Mouse (Mus musculus): ENCODE measurements around the gene Gbp9. TPM values are rescaled to one million over a fixed set of nuclear protein-coding genes. Genes with fewer than 3 reads are reported as not detected.
A peak's percentile ranks its signal among the peaks of the same experiment; 100 is the strongest.
"Not testable (repeated sequence)": the region's sequence is repeated elsewhere in the genome, so short reads cannot be mapped to it uniquely, and the experiment has no call there.

Gene Gbp9
- polyA plus RNA-seq, 1 experiment: 10.8 TPM

DNA sequence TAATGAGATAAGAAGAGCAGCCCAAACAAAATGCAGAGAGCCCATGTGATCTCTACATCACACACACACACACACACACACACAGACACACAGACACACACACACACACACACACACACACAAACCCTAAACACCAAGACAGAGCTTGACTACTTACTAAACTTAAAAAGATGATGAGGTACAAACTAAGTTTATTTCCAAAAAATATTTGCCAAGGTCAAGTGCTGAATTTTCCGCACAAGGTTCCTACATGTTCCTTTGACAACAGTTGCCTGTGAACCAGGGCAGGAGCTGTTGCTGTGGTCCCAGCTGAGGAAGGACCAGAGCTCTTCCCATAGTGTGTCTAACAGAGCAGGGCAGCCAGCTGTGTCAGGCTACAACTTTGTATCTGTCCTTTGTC, 433 bp downstream of the Gbp9 start:
- WGBS: 73% methylated on average over 1 of the region's 1 CpGs
- H3K4me1 ChIP-seq (ENCODE audit: control insufficient read depth, insufficient read depth, insufficient read length): peaks cover 7% of the 10 kb centered on the region; the same call in 1 of the 2 replicates
- peak overlapping the region; percentile 83 for H3K27ac ChIP-seq (ENCODE audit: insufficient read depth, low read length)
- H3K27me3 ChIP-seq (ENCODE audit: control insufficient read depth, insufficient read depth, low read length): no peaks in the 10 kb centered on the region
- H3K36me3 ChIP-seq (ENCODE audit: control insufficient read depth, insufficient read depth, low read length): peaks cover 6% of the 10 kb centered on the region; the same call in 1 of the 2 replicates
- DNase-seq (ENCODE audit: low read depth in 1 of 2, low spot score in 2 of 2): no peak
- TF ChIP-seq POLR2A (IDR thresholded peaks at IDR 0.05; ENCODE audit: low read depth, low read length) (no peak), CTCF (IDR thresholded peaks at IDR 0.05; ENCODE audit: extremely low read depth, insufficient read depth, insufficient read length, insufficient replicate concordance) (no peak)
- H3K4me3 ChIP-seq (ENCODE audit: extremely low read depth, insufficient read depth, insufficient read length): peak overlapping the region; percentile 68

DNA sequence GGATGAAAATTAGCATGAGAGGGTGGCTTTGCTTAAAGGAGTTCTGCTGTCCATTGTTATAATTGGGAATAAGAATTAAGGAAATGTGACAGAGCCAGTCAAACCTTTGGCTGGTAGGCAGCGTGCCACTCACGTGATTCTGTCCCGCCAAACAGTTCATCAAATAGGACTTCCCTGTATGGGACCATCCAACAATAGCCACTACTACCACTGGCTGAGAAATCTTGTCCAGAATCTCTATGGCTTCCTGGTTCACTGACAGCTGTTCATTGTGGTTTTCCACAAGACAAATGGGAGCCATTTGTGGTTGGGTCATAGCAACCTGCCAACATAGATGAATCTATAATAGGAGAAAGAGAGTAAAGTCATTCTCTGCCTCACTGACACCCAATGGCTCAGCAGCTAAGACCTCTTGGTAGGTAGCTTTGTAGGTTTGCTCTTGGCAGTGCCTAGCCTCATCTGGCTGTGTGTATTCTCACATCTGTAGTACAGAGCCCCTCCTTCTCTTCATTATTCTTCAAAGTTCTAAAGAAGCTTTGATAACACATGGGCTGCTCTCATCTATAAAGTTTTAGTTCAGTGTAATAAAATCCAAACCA, 2.5 kb downstream of the Gbp9 start:
- not testable (repeated sequence) for H3K27ac ChIP-seq (ENCODE audit: insufficient read depth, low read length); H3K36me3 ChIP-seq (ENCODE audit: control insufficient read depth, insufficient read depth, low read length); H3K4me1 ChIP-seq (ENCODE audit: control insufficient read depth, insufficient read depth, insufficient read length); H3K4me3 ChIP-seq (ENCODE audit: extremely low read depth, insufficient read depth, insufficient read length); H3K27me3 ChIP-seq (ENCODE audit: control insufficient read depth, insufficient read depth, low read length); DNase-seq (ENCODE audit: low read depth in 1 of 2, low spot score in 2 of 2)
- WGBS: 37% methylated on average over 3 of the region's 3 CpGs

DNA sequence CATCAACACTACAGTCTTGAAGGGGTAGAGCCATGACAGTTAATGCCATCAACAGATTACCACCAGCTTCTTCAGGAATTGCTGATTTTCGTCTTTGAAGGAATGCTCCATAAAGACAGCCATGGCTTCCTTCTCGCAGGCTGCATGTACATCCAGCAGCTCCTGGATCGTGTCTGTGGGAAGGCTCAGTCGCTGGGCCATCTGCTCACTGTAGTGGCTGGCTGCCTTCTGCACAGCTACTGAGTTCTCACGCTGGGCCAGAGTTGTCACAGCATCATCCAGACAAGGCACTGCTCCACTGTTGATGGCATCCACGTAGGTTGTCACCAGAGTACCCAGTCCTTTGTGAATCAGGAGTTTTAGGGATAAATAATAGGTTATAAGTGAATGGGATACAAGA, 17.6 kb downstream of the Gbp9 start:
- not testable (repeated sequence) for H3K4me1 ChIP-seq (ENCODE audit: control insufficient read depth, insufficient read depth, insufficient read length); H3K27me3 ChIP-seq (ENCODE audit: control insufficient read depth, insufficient read depth, low read length); DNase-seq (ENCODE audit: low read depth in 1 of 2, low spot score in 2 of 2); H3K27ac ChIP-seq (ENCODE audit: insufficient read depth, low read length); H3K4me3 ChIP-seq (ENCODE audit: extremely low read depth, insufficient read depth, insufficient read length)
- peaks cover 38% of the 10 kb centered on the region for H3K36me3 ChIP-seq (ENCODE audit: control insufficient read depth, insufficient read depth, low read length)
- 90% methylated on average over 6 of the region's 6 CpGs for WGBS

DNA sequence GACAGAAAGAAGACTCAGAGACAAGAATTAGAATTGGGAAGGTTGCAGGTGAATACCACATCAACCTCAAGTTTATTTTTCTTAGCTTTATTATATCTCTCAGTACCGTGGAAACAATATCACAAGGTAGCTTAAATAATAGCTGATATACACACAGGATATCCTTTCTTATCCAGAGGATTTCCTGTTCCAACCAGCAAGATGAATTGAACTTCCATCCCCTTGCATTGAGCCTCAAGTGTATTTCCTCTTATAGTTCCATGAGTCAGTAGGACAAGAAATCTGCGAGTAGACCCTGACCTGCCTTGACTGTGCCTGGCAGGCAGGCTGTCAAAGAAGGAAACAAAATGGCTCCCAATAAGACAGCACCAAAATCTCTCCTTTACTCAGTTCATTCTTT, 23.6 kb downstream of the Gbp9 start:
- H3K27me3 ChIP-seq (ENCODE audit: control insufficient read depth, insufficient read depth, low read length): no peaks in the 10 kb centered on the region
- DNase-seq (ENCODE audit: low read depth in 1 of 2, low spot score in 2 of 2): no peak
- TF ChIP-seq CTCF (IDR thresholded peaks at IDR 0.05; ENCODE audit: extremely low read depth, insufficient read depth, insufficient read length, insufficient replicate concordance): no peak
- no peak for TF ChIP-seq POLR2A (IDR thresholded peaks at IDR 0.05; ENCODE audit: low read depth, low read length)
- peaks cover 17% of the 10 kb centered on the region; the same call in 1 of the 2 replicates for H3K4me1 ChIP-seq (ENCODE audit: control insufficient read depth, insufficient read depth, insufficient read length)
- peaks cover 23% of the 10 kb centered on the region for H3K36me3 ChIP-seq (ENCODE audit: control insufficient read depth, insufficient read depth, low read length)
- 26% methylated on average over 2 of the region's 2 CpGs for WGBS
- H3K4me3 ChIP-seq (ENCODE audit: extremely low read depth, insufficient read depth, insufficient read length): no peak overlapping the region
- no peak overlapping the region for H3K27ac ChIP-seq (ENCODE audit: insufficient read depth, low read length)

DNA sequence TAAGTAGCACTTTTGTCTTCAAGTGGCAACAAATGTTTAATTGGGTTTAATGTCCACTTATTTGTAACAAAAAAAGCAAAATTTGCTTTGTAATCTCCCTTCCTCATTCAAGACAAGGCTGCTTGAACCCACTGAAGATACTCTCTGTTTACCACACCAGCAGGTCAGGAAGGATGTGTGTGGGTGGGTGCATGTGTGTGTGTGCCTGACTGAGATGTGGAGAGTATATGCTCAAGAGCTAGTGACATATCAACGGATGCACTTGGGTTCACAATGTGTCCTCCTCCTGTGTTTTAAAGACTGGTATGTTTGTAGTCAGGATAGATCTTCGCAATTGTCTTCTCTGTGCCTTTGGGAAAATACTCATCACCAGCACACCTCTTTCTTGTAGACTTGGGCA, 24.6 kb downstream of the Gbp9 start:
- WGBS: 24% methylated on average over 2 of the region's 2 CpGs
- Histone ChIP-seq H3K36me3 (ENCODE audit: control insufficient read depth, insufficient read depth, low read length) (peaks cover 17% of the 10 kb centered on the region), H3K4me3 (ENCODE audit: extremely low read depth, insufficient read depth, insufficient read length) (no peak overlapping the region), H3K27ac (ENCODE audit: insufficient read depth, low read length) (peak overlapping the region; percentile 20; the same call in 1 of the 2 replicates), H3K27me3 (ENCODE audit: control insufficient read depth, insufficient read depth, low read length) (no peaks in the 10 kb centered on the region), H3K4me1 (ENCODE audit: control insufficient read depth, insufficient read depth, insufficient read length) (peaks cover 17% of the 10 kb centered on the region; the same call in 1 of the 2 replicates)
- DNase-seq (ENCODE audit: low read depth in 1 of 2, low spot score in 2 of 2): peak; percentile 61 to 65
- TF ChIP-seq CTCF (IDR thresholded peaks at IDR 0.05; ENCODE audit: extremely low read depth, insufficient read depth, insufficient read length, insufficient replicate concordance) (no peak), POLR2A (IDR thresholded peaks at IDR 0.05; ENCODE audit: low read depth, low read length) (no peak)

DNA sequence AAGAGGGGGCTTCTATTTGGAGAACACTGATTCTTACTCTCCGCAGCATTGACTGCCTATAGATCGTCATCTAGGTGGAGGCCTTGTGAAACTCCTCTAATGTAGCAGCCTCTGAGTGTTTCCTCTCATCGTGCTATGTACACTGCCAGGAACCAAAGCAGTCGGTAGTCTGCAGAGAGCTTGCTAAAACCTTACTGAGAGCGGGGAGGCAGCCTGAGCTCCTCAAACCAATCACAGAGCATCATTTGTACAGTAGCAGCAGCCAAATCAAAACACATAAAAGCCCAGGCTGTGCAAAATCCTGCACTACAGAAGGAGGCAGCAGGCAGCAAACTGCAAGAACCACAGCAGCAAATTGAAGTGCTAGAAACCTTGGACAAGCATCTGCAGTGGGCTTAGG, 25.7 kb downstream of the Gbp9 start:
- 76% methylated on average over 5 of the region's 5 CpGs for WGBS
- Histone ChIP-seq H3K36me3 (ENCODE audit: control insufficient read depth, insufficient read depth, low read length) (peaks cover 12% of the 10 kb centered on the region), H3K4me1 (ENCODE audit: control insufficient read depth, insufficient read depth, insufficient read length) (peaks cover 17% of the 10 kb centered on the region; the same call in 1 of the 2 replicates), H3K27me3 (ENCODE audit: control insufficient read depth, insufficient read depth, low read length) (no peaks in the 10 kb centered on the region), H3K27ac (ENCODE audit: insufficient read depth, low read length) (0 out of 2 replicates have a peak overlapping the region, but pooled peaks have one; percentile 74), H3K4me3 (ENCODE audit: extremely low read depth, insufficient read depth, insufficient read length) (no peak overlapping the region)
- no peak for TF ChIP-seq CTCF (IDR thresholded peaks at IDR 0.05; ENCODE audit: extremely low read depth, insufficient read depth, insufficient read length, insufficient replicate concordance)
- no peak for TF ChIP-seq POLR2A (IDR thresholded peaks at IDR 0.05; ENCODE audit: low read depth, low read length)
- DNase-seq (ENCODE audit: low read depth in 1 of 2, low spot score in 2 of 2): no peak

DNA sequence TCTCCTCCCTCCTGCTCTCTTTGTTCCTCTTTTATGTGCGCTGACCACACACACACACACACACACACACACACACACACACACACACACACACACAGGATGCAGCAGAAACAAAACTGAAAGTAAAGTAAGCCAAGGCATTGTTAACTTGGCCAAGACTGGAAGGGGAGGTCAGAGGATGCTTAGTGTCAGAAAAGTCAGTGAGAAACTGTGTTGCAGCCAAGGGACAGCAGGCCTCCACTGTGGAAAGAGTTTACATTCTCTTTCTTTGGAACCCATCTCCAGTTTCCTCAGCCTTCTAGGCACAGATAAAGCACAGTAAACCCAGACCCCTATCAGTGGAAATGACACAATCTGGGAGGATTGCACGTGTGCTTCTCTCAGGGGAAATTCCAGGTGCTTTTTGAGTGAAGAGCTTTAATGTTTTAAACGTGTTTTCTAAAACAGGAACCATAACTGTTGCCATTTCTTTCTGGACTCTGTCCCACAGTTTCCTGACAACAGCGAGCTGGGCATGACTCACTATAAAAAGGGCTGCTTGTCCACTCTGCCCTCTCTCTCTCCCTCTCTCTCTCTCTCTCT, 29.0 kb downstream of the Gbp9 start:
- peak overlapping the region; percentile 82 for H3K27ac ChIP-seq (ENCODE audit: insufficient read depth, low read length)
- not testable (repeated sequence) for H3K36me3 ChIP-seq (ENCODE audit: control insufficient read depth, insufficient read depth, low read length); H3K27me3 ChIP-seq (ENCODE audit: control insufficient read depth, insufficient read depth, low read length); H3K4me3 ChIP-seq (ENCODE audit: extremely low read depth, insufficient read depth, insufficient read length)
- DNase-seq (ENCODE audit: low read depth in 1 of 2, low spot score in 2 of 2): peak; percentile 73 to 80
- H3K4me1 ChIP-seq (ENCODE audit: control insufficient read depth, insufficient read depth, insufficient read length): peaks cover 15% of the 10 kb centered on the region; the same call in 1 of the 2 replicates
- 0% methylated on average over 4 of the region's 4 CpGs for WGBS

DNA sequence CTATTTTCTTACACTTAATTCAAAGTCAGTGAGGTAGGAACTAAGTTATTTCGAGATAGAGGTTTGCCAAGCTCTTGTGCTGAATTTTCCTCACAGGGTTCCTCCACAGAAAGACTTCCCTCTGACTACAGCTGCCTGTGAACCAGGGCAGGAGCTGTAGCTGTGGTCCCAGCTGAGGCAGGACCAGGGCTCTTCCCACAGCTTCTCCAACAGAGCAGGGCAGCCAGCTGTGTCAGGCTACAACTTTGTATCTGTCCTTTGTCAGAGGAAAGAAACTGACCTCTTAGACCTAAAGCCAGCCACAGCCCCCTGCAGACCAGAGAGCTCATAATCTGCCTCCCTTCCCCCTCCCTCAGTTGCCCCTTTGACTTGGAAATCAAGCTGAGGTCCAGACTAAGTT, 29.6 kb downstream of the Gbp9 start:
- WGBS: 0% methylated on average over 1 of the region's 1 CpGs
- H3K27me3 ChIP-seq (ENCODE audit: control insufficient read depth, insufficient read depth, low read length); H3K36me3 ChIP-seq (ENCODE audit: control insufficient read depth, insufficient read depth, low read length): not testable (repeated sequence)
- Histone ChIP-seq H3K27ac (ENCODE audit: insufficient read depth, low read length) (peak overlapping the region; percentile 94), H3K4me1 (ENCODE audit: control insufficient read depth, insufficient read depth, insufficient read length) (peaks cover 11% of the 10 kb centered on the region; the same call in 1 of the 2 replicates), H3K4me3 (ENCODE audit: extremely low read depth, insufficient read depth, insufficient read length) (peak overlapping the region; percentile 63)
- peak in 1 of 2 experiments; percentile 16 for DNase-seq (ENCODE audit: low read depth in 1 of 2, low spot score in 2 of 2)

DNA sequence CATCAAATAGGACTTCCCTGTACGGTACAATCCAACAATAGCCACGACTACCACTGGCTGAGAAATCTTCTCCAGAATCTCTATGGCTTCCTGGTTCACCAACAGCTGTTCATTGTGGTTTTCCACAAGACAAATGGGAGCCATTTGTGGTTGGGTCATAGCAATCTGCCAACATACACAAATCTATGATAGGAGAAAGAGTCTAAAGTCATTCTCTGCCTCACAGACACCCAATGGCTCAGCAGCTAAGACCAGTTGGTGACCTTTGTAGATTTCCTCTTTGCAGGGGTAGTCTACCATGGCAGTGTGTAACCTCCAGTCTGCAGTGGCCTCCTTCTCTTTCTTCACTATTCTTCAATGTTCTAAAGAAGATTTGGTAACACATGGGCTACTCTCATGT, 33.6 kb downstream of the Gbp9 start:
- 19% methylated on average over 2 of the region's 2 CpGs for WGBS
- H3K36me3 ChIP-seq (ENCODE audit: control insufficient read depth, insufficient read depth, low read length); DNase-seq (ENCODE audit: low read depth in 1 of 2, low spot score in 2 of 2); H3K4me3 ChIP-seq (ENCODE audit: extremely low read depth, insufficient read depth, insufficient read length); H3K27ac ChIP-seq (ENCODE audit: insufficient read depth, low read length); H3K27me3 ChIP-seq (ENCODE audit: control insufficient read depth, insufficient read depth, low read length); H3K4me1 ChIP-seq (ENCODE audit: control insufficient read depth, insufficient read depth, insufficient read length): not testable (repeated sequence)
